Mouse (Mus musculus) ovary, postnatal 14 days (tissue): ENCODE data around the gene Pitpnc1.

Experiments
- DNase-seq: peaks from one replicate; pipeline ENCODE4 v3.0.0; 2022; ENCODE audit warnings: low spot score

Gene Pitpnc1

DNA sequence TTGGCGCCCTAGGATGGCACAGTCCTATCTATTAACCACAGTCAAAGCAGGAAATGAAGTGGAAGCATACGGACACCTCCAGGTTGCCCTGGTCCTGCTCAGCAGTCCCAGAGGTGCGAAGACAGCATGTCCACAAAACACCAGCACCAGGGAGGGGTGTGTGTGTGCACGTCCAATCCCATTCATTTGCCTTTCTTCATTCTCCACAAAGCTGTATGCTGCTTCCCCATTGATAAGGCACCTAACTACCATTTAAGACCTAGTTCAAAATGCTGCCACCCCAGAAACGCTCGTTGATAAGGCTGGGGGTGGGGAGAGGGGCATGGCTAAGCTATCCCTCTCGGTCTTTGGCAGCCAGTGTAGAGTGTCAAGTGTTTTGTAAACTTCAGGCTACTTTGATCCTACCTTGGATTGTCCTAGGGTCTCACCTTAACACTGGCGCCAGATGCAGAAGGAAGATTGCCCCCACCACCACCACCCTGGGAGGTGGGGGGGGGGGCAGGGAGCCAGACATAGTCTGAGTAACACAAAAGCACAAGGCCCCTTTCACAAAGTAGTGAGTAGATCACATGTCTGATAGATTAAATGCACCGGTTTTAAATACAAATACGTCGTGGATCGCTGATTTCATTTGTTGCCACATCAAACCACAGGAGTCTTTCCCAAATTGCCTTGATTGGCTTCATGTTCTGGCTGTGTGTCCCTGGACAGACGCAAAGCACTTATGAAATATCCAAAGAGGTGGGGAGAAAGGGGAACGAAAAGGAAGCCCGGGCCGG, 2.1 kb downstream of the Pitpnc1 start:
- no peak for DNase-seq

DNA sequence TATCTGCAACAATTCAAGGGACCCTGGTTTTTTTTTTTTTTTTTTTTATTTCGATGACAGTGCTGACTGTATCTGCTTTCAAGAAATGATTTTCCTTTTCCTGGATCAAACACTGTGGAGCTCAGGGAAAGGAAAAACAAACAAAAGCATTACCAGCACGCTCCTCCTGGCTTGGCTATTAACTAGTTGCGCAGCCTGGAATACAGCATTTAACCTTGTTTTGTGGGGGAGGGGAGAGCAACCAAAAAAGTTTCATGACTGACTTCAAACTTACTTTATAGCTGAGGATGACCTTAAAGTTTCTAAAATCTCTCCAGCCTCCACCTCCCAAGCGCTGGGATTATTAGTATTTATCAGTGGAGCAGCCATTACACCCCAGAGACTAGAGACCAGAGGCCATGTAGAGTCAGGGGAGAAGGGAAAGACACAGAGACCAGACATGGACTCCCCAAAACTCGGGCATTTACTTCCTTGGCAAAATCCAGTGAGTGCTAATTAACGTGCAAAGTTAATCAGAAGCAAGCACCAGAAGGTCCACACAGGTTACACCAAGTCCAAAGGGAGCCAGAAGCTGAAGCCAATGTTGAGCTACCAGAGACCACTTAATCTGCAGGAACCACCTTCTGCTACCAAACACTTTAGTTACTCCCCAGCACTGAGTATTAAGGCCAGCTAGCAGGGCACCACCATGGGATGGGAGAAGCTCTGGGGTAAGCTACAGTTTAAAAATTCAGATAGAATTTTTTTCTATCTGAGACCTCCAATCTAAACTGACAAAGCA, 3.7 kb downstream of the Pitpnc1 start:
- no peak for DNase-seq

DNA sequence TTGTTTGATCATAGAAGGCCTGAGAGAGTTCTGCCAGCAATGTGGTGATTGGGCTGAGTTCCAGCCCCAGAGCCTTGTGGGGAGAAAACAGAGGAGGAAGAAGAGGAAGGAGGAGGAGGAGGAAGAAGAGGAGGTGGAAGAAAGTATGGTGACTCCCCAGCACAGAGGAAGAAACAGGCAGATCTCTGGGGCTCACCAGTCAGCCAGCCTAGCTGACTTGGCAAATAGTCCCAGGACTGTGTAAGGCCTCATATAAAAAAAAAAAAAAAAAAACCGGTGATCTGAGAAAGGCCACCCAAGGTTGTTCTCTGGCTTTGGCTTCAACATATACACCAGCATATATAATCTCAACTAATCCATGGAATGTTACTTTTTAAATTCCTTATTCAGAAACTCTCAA, 4.5 kb downstream of the Pitpnc1 start:
- no peak for DNase-seq

DNA sequence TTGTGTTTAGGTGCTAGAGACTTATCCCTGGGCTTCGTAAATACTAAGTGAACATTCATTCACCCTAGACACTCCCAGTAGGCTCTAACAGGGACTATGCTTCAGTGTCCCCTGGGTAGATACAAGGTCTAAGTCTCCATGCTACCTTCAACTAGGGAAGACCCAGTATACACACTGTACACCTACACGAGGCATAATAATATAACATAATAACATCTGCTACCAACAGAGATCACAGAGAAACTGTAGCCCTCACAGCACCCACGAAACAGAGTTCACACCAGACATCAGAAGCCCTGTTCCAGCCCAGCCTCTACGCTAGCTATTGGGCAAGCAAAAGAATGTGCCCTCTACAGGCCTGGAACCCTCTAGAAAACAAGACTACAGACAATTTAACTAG, 5.5 kb downstream of the Pitpnc1 start:
- no peak for DNase-seq

DNA sequence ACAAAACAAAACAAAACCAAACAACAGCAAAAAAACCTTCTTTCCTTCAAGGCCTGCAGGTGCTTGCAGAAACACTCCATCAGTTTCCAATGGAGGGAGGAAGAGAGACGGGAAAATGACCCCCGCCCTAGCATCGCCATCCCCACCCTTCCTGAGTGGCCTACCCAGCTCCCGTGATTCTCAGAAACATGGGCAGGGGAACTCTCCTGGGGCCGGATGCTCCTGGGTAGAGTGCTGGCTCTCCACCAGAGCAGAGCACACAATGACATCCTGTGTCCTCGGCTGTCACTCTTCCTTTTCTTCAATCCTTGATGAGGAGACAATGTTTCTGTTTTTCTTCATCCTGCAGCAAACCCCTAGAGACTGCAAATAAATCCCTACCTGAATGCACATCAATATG, 6.4 kb downstream of the Pitpnc1 start:
- no peak for DNase-seq

DNA sequence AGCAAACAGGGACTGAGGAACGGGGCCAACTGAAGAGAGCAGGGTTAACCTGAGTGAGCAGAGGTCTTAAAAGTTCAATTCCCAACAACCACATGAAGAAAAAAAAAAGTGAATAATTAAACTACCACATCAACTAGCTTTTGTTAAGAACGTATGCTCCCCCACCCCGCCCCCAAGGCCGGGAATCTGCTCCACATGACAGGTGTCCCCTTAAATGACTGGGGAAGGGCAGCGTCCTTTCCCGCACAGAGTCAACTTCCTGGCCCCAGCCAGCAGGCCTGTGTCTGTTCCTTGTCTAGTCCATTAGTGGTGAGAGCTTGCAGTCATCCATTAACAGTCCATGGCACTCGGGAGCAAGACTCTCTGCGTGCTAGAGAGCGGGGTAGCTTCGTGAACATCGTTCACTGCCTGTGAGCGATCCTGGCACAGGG, 7.2 kb downstream of the Pitpnc1 start:
- DNase-seq: no peak

DNA sequence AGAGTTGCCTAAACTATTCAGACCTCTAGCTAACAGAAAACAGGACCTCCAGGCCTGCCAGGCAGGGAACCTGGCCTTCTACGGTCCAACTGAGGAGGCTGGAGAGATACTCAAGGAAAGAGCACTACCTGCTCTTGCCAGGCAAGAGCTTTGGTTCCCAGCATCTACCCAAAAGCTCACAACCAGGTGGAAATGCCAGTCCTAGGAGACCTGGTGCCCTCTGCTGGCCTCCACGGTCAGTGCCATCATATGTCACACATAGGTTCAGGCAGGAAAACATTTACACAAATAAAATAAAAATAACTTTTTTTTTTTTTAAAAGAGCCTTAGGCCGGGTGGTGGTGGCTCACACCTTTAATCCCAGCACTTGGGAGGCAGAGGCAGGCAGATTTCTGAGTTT, 8.0 kb downstream of the Pitpnc1 start:
- DNase-seq: no peak

DNA sequence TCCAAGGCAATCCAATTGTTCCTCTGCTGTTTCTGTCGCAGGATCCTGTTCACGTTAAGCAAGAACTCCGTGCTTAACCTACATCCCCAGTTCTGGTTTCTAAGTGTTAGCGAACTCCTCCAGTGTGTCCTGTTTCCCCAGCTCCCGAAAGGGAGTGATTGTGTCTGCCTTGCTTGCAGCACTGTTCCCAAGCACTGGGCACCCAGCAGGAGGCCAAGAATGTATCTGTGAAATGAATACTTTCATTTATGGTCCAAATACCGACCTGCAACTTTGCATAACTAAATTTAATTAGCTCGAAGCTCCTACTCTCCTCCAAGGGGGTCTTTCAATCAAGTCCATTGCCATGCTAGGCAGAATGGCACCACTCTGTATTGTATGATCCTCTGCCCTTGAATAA, 10.7 kb downstream of the Pitpnc1 start:
- DNase-seq: no peak

DNA sequence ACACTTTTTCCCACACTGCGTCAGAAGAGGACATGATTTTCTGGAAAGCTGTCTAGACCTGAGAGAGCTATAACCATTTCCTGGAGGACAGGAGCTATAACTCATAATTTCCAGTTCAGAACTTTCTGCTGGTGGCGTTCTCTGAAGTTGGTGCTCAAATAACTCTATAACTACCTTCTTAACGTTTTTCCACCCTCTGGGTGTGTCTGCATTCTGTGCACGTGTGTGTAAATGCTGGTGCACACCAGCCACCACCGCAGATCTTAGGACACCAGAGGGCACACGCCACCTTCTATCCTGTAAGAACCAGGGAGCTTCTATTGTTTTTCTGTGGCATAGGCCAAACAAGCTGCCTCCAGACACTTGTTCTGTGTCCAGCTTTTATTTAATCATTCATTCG, 11.5 kb downstream of the Pitpnc1 start:
- no peak for DNase-seq

DNA sequence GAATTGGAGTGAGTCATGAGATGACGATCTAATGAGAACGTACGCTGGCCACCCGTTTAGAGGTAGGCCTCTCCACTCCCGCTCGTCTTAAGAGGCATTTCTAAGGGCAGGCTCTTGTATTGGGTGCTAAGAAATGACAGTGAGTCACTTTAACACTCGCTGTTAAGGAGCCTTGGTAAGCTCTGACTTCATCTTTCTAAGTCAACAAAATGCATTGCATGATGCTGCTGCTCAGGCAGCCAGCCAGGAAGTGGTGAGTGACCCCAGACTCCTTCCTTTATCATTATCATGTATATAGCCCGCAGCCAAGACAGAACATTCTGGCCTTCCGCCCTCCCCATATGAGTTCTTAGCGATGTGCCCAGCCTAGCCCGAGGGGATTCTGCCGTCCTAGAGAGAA, 12.2 kb downstream of the Pitpnc1 start:
- DNase-seq: no peak

DNA sequence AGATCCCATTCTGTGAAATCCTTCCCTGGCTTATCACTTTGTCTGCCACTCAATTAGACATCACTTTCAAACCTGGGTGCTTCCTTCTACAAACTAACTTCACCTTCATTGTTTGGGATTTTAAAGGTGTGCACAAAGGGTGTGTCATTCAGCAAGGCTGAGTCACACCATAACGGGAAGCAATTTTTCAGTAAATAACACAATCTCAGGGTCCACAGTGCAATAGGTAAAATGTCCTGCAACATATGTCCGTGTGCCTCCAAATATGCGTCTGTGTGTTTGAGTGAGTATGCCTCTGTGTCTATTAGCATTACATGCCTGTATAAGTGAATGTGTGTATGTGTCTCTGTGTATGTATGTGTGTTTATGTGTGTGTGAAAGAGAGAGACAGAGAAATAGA, 13.2 kb downstream of the Pitpnc1 start:
- no peak for DNase-seq

DNA sequence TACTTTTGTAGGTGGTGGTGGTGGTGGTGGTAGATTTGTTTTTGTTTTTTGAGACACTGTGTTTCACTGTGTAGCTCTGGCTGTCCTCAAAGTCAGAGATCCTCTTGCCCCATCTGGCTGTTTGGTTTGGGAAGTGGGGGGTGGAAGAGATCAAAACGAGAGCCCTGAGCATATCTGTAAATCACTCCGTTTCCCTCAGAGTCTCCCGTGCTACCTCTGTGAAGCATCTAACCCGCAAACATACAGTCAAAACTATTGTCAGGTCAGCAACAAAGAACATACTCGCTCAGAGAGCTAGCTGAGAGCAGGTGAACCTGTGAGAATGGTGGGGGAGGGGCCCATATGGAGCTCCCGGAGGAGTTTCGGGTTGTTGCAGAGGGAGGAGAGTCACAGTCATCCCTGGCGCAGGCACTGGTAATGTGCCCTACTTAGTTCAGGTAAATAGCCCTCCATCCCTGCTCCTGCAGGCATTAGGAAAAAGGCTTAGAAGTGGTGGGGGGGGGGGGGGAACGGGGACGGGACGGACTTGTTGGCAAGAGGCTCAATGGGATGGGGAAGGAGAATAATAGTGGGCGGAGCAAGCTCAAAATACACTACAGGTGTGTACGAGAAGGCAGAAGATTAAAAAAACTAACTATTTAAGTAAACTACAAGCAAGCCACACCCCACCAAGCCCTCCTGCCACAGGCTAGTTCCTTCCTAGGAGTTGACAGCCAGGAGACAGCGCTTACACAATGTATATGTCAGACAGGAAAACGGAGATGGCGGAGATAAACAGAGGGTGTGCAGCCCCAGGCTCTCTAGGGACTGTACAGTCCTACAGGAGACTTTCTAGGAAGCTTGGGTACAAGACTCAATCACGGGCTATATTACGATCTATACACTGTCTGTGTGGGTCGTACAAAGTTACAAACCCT, 15.7 kb downstream of the Pitpnc1 start:
- no peak for DNase-seq

DNA sequence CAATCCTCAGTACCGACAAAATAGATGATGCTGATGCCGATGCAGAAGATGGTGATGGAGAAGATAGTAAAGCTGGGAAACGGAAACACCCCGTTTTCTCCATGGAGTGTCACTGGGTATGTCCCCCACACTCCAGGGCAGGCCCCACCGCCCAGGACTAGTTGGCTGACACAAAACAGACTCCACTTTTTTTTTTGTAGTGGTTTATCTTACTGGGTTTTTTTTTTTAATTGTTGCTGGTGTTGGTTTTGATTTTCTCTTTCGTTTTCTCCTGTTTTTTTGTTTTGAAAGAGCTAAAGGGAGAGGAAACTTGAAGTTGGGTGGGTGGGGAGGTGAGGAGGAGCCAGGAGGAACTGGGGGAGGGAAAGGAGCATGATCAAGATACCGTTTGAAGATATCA, 18.4 kb downstream of the Pitpnc1 start:
- DNase-seq: no peak

DNA sequence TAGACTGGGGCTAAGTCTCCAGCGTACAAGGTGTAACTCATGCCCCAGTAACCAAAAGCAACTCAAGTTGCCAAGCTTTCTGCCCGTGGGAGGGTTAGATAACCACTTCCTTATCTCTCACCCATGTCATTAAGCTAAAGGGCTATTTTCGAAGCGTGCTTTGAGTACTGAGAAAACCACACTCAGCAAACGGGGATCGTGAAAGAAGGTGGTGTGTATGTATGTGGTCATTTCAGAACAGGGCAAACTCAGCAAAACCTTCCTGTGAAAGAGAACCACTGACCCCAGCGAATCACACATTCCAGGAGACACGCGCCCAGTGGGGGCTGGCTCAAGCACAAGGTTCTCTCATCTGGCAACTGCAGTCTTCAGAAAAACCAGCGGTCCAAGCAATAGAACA, 19.4 kb downstream of the Pitpnc1 start:
- no peak for DNase-seq

DNA sequence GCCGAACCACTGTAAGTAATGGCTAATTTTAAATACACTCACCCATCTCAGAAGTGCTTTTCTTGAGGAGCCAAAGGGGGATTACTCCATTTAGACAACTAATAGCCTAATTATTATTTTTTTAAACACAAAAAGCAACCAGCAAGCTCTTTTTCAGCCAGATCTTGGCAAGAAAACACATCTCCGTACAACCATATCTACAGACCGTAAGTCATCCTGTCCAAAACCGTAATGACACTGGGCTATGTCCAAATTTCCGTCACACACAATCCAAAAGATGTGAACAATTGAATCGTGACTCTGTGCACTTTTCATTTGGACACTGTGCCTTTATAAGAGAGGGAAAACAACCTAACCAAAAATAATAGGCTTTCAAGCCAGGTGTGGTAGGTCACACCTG, 20.4 kb downstream of the Pitpnc1 start:
- DNase-seq: no peak

DNA sequence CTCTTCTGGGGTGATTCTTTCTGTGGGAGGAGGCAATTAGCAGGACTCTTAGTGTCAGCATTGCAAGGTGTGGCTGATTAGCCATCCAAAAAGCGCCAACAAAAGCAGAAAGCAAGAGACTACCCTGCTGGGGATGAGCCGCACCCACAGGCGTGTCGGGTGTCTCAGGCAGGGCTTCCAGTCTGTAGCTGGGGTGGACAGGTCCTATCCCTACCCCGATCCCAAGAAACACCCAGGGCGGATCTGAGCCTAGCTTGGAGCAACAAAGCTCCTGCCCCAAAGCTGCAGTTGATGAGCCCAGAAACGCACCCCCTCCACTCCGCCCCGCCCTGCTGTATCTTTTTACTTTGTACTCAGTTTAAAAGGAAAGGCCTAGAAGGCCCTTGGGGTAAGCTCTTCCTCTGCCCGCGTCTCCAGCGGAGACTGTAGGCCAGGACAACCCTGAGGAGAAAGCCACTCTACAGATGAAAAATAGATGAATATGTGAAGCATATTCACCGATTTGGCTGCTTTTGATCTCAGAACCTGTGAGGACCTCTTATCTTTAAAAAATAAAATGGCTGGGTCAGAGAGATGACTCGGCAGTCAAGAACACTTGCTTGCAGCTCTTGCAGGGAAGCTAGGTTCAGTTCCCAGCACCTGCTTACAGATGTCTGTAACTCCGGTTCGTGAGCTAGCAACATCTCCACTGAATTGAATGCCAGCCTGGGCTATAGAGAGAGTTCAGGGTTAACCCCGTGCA, 21.2 kb downstream of the Pitpnc1 start:
- DNase-seq: no peak

DNA sequence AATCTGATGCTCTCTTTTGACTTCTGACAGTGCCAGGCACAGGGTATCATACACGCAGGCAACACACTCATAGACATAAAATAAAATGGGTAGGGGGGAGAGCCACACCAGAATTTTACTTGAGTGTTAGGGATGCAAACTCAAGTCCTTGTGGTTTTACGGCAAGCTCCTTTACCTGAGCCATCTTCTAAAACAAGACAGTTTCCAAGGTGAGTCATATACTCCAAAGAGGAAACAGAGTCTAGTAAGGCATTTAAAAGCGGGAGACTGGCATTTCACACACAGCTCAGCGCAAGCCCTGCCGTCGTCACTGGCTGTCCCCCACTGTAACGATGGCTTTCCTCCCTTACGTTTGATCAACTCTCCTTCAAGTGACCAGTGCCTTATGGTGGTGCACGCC, 22.6 kb downstream of the Pitpnc1 start:
- no peak for DNase-seq

DNA sequence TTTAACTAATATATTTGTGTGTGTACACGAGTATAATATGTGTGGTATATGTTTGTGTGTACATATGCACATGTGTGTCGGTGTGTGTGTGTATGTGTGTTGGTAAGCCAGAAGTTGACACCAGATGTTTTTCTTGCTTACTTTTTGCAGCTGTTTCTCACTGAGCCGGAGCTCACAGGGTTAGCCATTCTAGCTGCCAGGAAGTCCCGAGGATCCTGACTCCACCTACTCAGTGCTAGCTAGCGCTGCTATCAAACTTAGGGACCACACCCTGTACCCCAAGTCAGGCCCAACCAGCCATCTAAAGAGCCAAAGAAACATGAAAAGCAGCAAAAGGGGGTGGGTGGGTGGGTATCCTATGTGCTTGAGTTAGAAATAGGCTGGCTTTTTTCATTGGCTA, 23.1 kb downstream of the Pitpnc1 start:
- no peak for DNase-seq

DNA sequence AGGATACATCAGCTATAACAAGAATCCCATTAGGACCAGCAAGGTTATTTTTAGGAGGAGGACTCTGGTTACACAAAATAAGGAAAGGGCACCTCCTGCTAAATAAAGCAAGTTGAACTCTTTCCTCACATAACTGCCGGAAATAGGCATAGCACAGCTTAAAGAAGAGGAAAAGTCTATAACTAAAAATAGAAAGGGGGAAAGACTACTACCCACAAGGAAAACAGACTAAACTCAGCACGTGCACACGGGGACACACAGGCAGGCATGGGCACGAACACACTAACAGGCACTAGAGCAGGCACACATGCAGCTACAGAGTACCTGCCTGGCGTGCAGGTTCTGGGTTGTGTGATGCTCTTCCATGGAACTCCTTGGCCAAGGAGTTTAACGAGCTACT, 23.8 kb downstream of the Pitpnc1 start:
- DNase-seq: no peak

DNA sequence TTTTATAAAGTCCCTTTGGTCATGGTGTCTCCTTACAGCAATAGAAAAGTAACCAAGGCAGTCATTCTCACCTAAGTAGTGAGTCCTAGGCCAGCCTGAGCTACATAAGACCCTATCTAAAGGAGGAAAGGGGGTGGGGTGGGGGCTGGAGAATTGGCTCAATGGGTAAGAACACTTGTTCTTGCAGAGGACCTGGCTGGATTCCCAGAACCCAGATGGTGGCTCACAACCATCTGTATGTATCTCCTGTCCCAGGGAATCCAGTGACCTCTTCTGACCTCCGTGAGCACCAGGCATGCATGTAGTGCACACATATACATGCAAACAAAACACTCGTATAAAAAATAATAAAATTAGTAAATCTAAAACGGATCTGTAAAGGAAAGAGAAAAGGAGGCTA, 24.8 kb downstream of the Pitpnc1 start:
- DNase-seq: no peak

DNA sequence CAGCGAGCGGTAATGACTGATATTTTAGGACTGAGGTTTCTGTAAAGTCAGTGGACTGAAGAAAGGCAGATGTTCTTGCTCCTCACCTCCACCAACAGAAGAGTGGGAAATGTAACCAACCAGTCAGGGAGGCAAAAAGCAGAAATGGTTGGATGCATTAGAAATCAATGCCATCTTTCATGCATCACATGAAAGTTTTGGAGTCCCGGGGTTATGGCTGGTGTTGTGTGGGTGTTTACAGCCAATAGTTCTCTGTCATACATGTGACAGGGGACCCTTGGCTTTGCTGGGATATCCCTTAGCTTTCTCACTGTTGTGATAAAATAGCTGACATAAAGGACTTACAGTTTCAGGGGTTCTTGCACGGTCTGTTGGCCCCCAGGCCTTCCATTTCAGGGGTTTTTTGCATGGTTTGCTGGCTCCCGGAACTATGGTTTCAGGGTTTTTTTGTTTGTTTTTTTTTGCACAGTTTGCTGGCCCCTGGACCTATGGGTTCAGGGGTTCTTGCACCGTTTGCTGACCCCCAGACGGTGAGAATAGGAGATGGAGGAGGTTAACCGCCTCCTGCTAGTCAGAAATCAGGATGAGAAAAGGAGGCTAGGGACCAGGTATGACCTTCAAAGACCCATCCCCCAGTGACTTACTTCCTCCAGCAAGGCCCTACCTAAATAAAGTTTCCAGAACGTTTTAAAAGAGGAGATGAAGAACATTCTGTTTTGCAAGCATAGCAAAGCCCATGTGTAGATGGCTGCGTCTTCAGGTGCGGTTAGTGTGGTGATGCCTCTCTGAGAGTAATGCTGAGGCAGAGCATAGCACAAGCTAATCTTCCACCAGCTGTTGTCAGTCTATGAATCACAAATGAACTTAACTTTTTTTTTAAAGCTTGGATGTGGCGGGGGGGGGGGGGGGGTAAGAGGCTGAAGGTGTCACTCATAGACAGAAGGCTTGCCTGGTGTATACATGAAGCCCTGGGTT, 27.1 kb downstream of the Pitpnc1 start:
- DNase-seq: no peak
